Mouse (Mus musculus) olfactory bulb, adult 2 months (tissue): ENCODE measurements around the gene Anks6. TPM values are rescaled to one million over a fixed set of nuclear protein-coding genes. Genes with fewer than 3 reads are reported as not detected.
"Not testable (repeated sequence)": the region's sequence is repeated elsewhere in the genome, so short reads cannot be mapped to it uniquely, and the experiment has no call there.

ENCODE experiments used
- H3K27ac ChIP-seq: fragments of 200-500 bp; 2 replicates; pipeline ENCODE4 v1.5.1; 2012; ENCODE audit warnings: low read depth, low read length; ENCODE audit not compliant: insufficient read depth
- H3K4me1 ChIP-seq: fragments of 200-500 bp; 2 replicates; pipeline ENCODE4 v1.6.1; 2012; ENCODE audit warnings: low read length; ENCODE audit not compliant: control insufficient read depth, insufficient read depth
- H3K4me3 ChIP-seq: fragments of 200-500 bp; 2 replicates; pipeline ENCODE4 v1.5.1; 2012; ENCODE audit warnings: mild to moderate bottlenecking, low read depth, low read length, moderate library complexity; ENCODE audit not compliant: insufficient read depth
- CTCF ChIP-seq: fragments of 200-500 bp; IDR thresholded peaks from 2 replicates; pipeline ENCODE4 v1.5.1; 2012; ENCODE audit warnings: low read depth, mild to moderate bottlenecking, low read length, moderate library complexity; ENCODE audit not compliant: insufficient read depth
- POLR2A ChIP-seq: fragments of 200-500 bp; IDR thresholded peaks from 2 replicates; pipeline ENCODE4 v1.6.1; 2012; ENCODE audit warnings: mild to moderate bottlenecking, low read depth, low read length, moderate library complexity; ENCODE audit not compliant: insufficient read depth
- WGBS: fragments of 180-500 bp; shearing (Covaris S2); methylation state at CpG from one replicate; pipeline ENCODE4 v1.1.7; 2018; 5-methylcytosine and 5-hydroxymethylcytosine counted together
- polyA plus RNA-seq: library from polyadenylated mRNA; stranded (reverse); fragments of >200 nt; gene quantifications from 2 replicates; pipeline ENCODE4 v1.2.4, GENCODE M21; 2012; ENCODE audit warnings: low replicate concordance; ENCODE audit not compliant: missing spikeins, insufficient read depth, insufficient read length

Anks6 gene
- polyA plus RNA-seq, 1 experiment, result not detected

DNA sequence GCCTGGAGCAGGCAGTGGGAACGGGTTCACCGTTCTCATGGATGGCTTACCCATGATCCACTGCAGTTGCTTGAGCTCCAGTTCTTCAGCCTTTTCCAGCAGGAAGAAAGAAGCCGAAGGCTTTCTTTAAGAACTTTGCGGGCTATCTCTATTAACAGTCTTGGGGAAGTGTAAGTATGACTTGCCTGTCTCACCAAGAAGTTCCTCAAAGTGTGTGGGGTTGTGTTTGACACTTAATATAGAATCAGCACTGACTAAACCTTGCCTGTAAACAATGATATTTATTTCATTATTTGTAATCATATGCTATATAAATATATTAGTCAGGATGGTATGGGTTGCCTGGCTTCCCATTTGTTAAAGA lies 23.4 kb upstream of the Anks6 start:
- WGBS, result 95% methylated on average over 4 of the region's 4 CpGs
- TF ChIP-seq CTCF (no peak), POLR2A (no peak)
- Histone ChIP-seq H3K4me1 (no peaks in the 10 kb centered on the region), H3K27ac (no peak overlapping the region), H3K4me3 (no peak overlapping the region)

GRCm38 (mm10) chr4:47079997-47080646 lies 22.9 kb upstream of the Anks6 start:
- no peak overlapping the region for H3K27ac ChIP-seq
- WGBS, result 93% methylated on average over 17 of the region's 17 CpGs
- H3K4me1 ChIP-seq, result peaks cover 1% of the 10 kb centered on the region; the same call in 1 of the 2 replicates
- TF ChIP-seq POLR2A, result no peak
- no peak for TF ChIP-seq CTCF
- no peak overlapping the region for H3K4me3 ChIP-seq

- Histone ChIP-seq H3K4me1 (peaks cover 5% of the 10 kb centered on the region; the same call in 1 of the 2 replicates), H3K4me3 (no peak overlapping the region), H3K27ac (no peak overlapping the region)
- no peak for TF ChIP-seq POLR2A
- TF ChIP-seq CTCF, result no peak
- 38% methylated on average over 2 of the region's 2 CpGs for WGBS
Measured at GRCm38 (mm10) chr4:47075054-47075453, 17.8 kb upstream of the Anks6 start.

DNA sequence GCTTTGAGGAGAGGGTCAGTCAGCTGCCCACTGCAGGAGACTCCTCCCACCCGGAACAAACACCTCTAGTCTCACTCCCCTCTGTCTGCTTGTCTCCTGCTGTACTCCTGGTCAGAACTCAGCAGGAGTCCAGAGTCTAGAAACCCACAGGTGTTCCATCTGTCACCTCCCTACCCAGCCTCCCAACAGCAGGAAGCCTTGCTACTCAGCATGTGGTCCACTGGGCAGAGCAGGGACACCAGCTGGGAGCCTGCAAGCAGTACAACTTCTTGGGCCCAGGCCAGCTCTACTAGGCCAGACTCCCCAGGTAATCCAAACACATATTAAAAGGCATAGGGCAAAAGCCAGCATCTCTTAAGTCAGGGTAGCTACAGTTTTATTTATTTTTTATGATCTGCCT lies 3.7 kb upstream of the Anks6 start:
- Histone ChIP-seq H3K4me1 (peaks cover 4% of the 10 kb centered on the region; the same call in 1 of the 2 replicates), H3K27ac (no peak overlapping the region), H3K4me3 (no peak overlapping the region)
- TF ChIP-seq POLR2A, result no peak
- no peak for TF ChIP-seq CTCF
- WGBS, result 50% methylated on average over 1 of the region's 1 CpGs

DNA sequence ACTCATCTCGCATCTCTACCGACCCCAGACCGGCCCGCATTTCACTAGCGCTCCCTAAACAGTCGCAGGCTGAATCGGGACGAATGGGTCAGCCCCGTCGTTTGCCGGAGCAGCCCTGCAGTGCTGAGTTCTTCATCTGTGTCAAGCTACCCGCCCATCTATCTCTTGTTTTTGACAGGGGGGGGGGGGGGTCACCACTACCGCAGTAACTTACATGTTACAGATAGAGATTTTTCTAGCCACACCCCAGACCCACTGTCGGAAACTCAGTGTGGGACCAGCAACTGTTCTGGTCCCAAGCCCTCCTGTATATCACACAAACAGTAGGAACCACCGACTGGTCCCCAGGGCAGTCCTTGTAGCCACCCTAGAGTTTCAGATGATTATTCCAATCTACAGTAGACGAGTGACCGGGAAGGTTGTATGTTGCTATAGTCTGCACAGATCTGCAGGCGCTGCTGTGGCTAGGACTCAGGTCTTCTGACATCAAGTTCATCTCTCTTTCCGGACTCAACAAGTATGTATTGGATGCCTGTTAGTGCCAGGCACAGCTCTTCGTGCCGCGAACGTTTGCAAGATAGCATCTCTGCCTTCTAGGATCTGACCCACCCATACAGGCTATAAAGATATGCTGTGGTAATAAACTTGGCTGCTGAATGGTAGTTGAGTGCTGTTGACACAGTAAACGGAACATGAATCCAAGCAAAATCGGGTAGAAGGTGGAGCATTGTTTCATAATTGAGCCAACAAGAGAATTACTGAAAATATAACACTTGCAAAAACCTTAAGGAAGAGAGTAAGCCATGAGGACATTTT lies 491 bp upstream of the Anks6 start:
- TF ChIP-seq CTCF (no peak), POLR2A (no peak)
- WGBS, result 34% methylated on average over 25 of the region's 25 CpGs
- Histone ChIP-seq H3K4me1 (peaks cover 6% of the 10 kb centered on the region; the same call in 1 of the 2 replicates), H3K4me3 (peak overlapping the region; percentile 81), H3K27ac (no peak overlapping the region)

DNA sequence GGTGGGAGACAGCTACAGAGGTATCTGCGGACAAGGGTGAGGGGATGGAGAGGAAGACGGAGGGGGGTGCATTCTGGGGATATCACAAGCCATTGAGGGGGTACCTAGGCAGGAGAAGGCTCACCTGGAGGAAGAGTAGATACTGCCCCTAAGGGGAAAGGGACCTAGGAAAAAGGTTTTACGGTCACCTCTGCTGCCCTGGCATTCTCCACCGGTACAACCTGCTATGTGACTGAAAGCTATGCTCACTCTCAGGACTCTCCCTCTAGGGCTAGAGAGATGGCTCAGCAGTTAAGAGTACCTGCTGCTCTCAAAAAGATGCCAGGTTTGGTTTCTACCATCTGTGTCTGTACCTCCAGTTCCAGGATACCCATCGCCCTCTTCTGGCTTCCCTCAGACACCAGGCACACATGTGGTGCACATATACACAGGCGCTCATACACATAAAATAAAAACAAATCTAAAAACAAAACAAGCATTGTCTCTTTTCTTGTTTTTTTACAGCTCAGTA lies 1.6 kb downstream of the Anks6 start:
- Histone ChIP-seq H3K4me3 (no peak overlapping the region), H3K4me1 (peaks cover 11% of the 10 kb centered on the region; the same call in 1 of the 2 replicates), H3K27ac (no peak overlapping the region)
- TF ChIP-seq POLR2A (no peak), CTCF (no peak)
- 98% methylated on average over 6 of the region's 6 CpGs for WGBS

DNA sequence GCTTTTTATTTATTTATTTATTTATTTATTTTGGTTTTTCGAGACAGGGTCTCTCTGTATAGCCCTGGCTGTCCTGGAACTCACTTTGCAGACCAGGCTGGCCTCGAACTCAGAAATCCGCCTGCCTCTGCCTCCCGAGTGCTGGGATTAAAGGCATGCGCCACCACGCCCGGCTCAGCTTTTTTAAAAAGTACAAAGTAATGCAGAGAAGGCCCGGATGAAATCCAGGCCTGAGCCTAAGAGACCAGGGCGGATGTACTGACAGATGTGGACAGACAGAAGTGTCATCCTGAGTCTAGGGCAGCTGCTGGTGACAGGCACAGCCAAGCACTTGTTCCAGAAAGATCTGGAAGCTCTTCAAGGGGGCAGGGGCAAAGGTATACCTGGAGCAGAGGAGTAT lies 2.1 kb downstream of the Anks6 start:
- 97% methylated on average over 9 of the region's 9 CpGs for WGBS
- not testable (repeated sequence) for H3K4me3 ChIP-seq, H3K27ac ChIP-seq
- peaks cover 14% of the 10 kb centered on the region for H3K4me1 ChIP-seq

DNA sequence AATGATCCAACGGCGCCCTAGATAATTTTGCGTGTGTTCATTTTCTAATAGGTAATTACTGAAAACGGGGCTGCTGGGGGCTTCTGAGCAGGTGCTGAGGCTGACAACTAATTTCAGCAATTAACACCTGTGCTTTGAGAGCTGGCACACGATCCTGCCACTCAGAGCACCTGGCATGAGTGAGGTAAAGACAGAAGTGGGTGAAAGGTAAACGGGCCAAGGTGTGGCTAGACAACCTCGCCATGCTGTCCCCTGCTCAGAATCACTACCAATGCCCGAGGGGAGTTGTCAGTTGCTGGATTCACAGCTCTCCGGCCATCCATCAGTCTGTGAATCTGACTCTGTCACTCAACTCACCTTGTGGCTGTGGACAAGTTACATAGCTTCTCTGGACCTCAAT lies 5.3 kb downstream of the Anks6 start:
- 90% methylated on average over 9 of the region's 9 CpGs for WGBS
- Histone ChIP-seq H3K4me1 (peaks cover 14% of the 10 kb centered on the region), H3K4me3 (no peak overlapping the region), H3K27ac (no peak overlapping the region)
- TF ChIP-seq POLR2A (no peak), CTCF (no peak)

GRCm38 (mm10) chr4:47050642-47051381 lies 6.4 kb downstream of the Anks6 start:
- no peak for TF ChIP-seq CTCF
- TF ChIP-seq POLR2A, result no peak
- Histone ChIP-seq H3K4me1 (peaks cover 10% of the 10 kb centered on the region), H3K27ac (no peak overlapping the region), H3K4me3 (no peak overlapping the region)
- 64% methylated on average over 10 of the region's 10 CpGs for WGBS
